Mouse (Mus musculus) thymus, adult 18-20 months (tissue): ENCODE results near the gene Mcu.

Source experiments
- DNase-seq, 2 experiments: peaks; one replicate each; pipeline ENCODE4 v3.0.0; 2022; ENCODE audit warnings: mixed read lengths in 2 of 2

The Mcu gene

GRCm38 (mm10) chr10:59487351-59487750 is 129.1 kb downstream of the Mcu start:
- DNase-seq: no peak

GRCm38 (mm10) chr10:59484318-59484717 is 132.2 kb downstream of the Mcu start:
- no peak for DNase-seq

- no peak for DNase-seq
Measured at GRCm38 (mm10) chr10:59481381-59481780, 135.1 kb downstream of the Mcu start.

DNA sequence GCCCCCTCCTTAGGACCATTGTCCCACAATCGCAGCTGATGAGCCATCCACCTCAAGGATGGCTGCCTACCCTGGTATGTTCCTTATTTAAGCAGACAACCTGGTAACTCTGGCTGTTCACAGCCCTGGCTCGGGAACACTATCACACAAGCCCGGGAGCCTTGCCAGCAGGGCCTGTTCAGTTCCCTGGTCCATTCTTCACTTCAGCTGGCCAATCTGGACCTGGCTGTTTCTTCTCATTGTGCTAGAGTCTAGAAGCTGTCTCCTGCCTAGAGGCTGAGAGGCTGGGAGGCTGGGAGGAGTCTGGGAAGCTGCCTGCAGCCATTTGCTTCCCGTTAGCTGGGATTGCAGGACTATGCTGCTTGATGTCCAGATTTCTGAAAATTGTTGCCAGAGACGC is 146.0 kb downstream of the Mcu start:
- DNase-seq: no peak

GRCm38 (mm10) chr10:59467297-59467696 is 149.2 kb downstream of the Mcu start:
- no peak for DNase-seq

- no peak for DNase-seq
Measured at GRCm38 (mm10) chr10:59466626-59467025, 149.9 kb downstream of the Mcu start.

DNA sequence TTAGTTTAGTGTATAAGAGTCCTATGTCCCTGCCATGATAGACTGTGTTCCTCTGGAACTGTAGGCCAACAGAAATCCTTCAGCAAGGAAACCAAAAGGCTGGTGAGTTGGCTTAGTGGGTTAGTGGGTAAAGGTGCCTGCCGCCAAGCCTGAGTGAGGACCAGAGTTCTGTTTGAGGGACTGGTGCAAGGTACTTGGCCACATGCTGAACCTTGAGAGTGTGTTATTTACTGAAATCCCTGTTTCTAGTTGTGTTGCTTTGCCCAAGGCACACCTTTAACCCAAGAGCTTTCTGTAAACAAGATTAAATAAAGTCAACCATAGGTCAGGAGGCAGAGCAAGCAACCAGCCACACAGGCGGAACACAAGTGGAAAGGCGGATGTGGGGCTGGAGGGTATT is 150.9 kb downstream of the Mcu start:
- DNase-seq: no peak

GRCm38 (mm10) chr10:59462307-59462706 is 154.2 kb downstream of the Mcu start:
- DNase-seq: no peak

GRCm38 (mm10) chr10:59459767-59460166 is 156.7 kb downstream of the Mcu start:
- DNase-seq: no peak

DNA sequence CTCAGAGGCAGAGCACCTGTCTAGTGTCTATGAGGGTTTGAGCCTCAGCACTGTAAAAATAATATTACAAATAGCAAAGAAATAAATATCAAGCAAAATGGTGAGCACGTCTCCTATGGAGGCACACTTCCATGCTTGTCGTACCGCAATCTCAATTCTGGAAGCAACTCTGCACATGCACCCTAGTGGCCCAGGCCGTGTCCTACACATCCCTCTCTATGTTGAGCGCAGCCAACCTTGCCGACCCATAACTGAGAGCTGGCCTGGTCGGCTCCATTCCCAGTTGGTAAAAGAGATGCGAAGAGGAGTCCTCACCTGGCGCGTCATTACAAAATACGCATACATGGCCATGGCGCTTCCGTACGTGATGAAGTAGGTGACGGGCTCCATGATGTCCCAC is 161.9 kb downstream of the Mcu start:
- DNase-seq: no peak

- DNase-seq: no peak
Measured at GRCm38 (mm10) chr10:59451839-59452238, 164.7 kb downstream of the Mcu start.

- no peak for DNase-seq
Measured at GRCm38 (mm10) chr10:59447546-59447945, 168.9 kb downstream of the Mcu start.

- no peak for DNase-seq
Measured at GRCm38 (mm10) chr10:59446911-59447437, 169.5 kb downstream of the Mcu start.

DNA sequence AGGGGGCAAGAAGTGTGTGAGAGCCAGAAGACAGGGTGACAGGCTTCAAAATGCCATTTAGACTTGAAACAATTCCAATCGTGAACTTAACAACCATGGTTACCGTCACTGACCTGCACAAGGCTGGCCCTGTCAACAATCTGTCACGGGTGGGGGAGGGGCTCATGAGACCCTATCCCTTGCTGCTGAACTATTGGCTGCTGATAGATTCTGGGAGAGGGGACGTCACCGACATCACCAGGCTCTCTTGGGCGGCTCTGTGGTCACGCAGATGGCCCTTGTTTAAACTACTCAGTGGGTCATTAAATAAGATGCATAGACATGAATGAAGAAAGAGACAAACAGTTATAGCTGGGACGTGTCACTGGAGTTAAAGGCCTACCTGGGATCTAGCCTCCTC is 171.9 kb downstream of the Mcu start:
- DNase-seq: no peak

- DNase-seq: no peak
Measured at GRCm38 (mm10) chr10:59444106-59444505, 172.4 kb downstream of the Mcu start.

DNA sequence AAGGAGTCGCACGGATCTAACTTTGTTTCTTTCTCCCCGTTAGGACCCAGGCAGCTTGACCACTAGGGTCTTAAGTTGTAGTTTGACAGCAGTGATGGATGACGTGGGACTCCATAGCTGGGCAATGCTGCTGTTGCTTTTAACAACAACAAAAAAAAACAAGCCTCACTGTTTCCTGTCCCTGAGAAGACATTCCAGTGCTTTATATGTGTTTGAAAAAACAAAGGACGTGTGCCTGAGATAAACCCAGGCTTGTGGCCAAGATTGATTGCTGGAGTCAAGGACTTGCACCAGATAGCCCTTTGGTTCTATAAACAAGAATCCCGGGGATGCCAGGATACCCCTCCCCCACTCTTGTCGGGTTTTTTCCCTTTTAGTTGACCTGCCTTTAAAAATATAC is 173.3 kb downstream of the Mcu start:
- no peak for DNase-seq

DNA sequence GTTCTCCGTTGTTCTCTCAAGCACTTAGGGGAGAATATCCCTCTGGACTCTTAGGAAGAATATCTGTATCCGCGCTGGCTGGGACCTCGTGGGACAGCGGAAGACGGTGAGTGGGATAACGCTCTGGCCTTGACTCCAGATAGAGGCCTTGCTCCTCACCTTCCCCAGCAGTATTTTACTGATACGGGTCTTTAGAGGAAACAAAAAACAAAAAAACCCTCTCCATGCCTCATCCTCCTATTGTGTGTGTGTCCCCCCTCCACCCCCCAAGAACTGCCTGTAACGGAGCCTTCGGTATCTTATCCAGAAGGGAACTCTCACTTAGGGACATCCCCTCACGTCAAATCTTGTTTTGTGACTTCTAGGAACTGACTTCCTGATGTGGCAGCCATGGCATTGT is 174.8 kb downstream of the Mcu start, which contains the start of gene Oit3:
Gene Oit3 (minus strand): TSS at position 44 of the 400 bp plus-strand sequence.
- DNase-seq: no peak

- no peak for DNase-seq
Measured at GRCm38 (mm10) chr10:59440177-59440576, 176.3 kb downstream of the Mcu start.

- no peak for DNase-seq
Measured at GRCm38 (mm10) chr10:59439508-59439931, 177.0 kb downstream of the Mcu start.

DNA sequence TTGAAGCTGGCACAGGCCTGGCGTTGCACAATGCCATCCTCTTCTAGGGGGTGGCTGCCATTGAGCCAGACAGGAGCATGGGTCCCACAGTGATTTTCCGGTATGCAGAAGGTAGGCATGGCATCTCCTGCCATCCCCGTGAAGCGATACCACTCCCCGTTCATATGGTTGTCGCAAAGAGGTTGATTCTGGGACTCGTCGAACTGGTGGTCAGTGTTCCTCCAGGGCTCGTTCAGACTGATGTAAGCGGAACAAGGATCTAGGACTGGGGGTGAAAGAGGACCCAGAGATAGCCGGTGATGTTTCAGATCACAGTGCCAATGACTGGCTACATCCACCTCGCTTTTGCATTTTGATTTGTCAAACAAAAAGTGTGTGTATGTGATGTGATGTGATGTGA is 177.8 kb downstream of the Mcu start:
- no peak for DNase-seq

DNA sequence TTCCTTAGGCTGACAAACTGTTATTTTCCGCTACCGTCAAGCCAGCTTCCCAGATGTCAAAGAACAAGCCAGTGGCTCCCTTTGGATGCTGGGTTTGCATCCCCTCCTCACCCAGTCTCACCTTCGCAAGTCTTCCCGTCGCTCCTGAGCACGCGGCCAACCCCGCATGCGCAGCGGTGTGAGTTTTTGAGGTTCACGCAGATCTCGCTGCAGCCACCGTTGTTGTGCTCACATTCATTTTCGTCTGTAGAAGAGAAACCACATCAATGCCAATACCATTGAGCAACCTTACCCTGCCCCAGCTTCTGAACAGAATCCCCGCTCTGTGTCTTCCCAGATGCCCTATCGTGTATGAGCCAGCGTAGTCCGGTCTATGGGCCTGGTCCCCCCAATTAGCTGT is 180.7 kb downstream of the Mcu start:
- no peak for DNase-seq

GRCm38 (mm10) chr10:59430701-59431218 is 185.7 kb downstream of the Mcu start:
- no peak for DNase-seq

DNA sequence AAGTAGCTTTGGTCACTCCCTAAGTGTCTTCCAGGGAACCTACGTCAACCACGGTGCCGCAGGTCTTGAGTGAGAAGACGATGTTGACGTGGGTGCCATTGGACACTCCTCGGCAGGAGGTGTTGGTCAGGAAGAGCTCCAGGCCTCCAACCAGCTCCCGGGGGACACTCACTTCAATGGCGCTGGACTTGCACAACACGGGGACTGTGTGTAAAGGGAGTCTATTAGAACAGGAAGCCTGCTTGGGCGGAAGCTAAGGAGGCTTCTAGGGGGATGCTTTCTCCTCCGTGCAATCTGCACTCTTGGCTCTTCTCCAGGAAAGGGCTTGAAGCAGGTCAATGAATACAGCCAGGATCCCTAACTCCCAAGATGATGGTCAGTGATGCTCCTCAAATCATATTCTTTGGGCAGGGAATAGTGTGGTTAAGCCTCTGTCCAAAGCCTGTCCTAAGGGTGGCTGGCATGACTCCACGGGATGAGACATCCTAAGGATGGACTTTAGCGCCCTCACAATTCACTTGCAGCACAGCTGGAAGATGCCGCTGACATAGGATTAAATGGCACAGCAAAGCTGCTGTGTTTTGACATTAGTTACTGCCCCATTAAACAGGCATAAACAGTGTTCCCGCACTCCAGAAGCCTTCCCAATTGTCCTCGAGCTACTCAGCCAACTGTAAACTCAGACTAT is 186.9 kb downstream of the Mcu start:
- no peak for DNase-seq

GRCm38 (mm10) chr10:59426371-59426770 is 190.1 kb downstream of the Mcu start:
- no peak for DNase-seq

- DNase-seq: no peak
Measured at GRCm38 (mm10) chr10:59425369-59425768, 191.1 kb downstream of the Mcu start.
